Mouse (Mus musculus) liver, embryonic 14.5 days (tissue): Measurements from ENCODE around the gene Cgnl1.

ENCODE experiments used
- CTCF ChIP-seq: IDR thresholded peaks from 2 replicates; pipeline ENCODE4 v1.5.1; 2016; ENCODE audit warnings: antibody characterized with exemption, low read depth, control low read depth
- EP300 ChIP-seq: IDR thresholded peaks from 2 replicates; pipeline ENCODE4 v1.6.1; 2016; ENCODE audit warnings: antibody characterized with exemption, low read depth

GRCm38 (mm10) chr9:71776337-71776736 lies 4.9 kb upstream of the Cgnl1 start:
- no peak for TF ChIP-seq CTCF
- TF ChIP-seq EP300, result no peak
